25 mouse cellular contexts compared by ENCODE assay signal in the genomic region with DNA sequence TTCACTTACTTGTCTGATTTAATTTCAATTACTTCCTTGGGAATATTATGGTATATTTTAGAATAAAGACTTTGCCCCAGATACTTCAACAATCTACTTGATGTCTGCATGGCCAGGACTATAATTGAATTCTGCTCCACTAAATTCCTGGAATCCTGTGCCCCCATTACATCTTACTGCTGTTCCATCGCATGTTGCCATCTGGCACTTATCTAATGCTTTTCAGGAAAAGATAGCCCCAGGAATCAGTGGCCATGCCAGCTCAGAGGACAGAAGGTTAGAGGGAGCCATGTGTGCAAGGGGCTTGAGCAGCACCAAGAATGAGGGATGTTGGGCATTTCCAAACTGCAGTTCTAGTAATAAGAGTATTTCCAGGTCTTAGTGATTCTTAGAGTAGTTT. TPM values are rescaled to one million over a fixed set of nuclear protein-coding genes. Genes with fewer than 3 reads are reported as not detected.
DNase-seq lines count a peak whose midpoint lies in the region; ATAC-seq lines count a peak whose summit lies in the region.
"Had no signal": no experiment of that assay in that cellular context is flagged by ENCODE, and none has a peak within 500 bp of the region (broad histone marks: within the 10 kb centered on the region; RNA-seq: fewer than 3 reads in every experiment).

No protein-coding gene starts in this region.

- no peak overlapping the region for H3K4me3 ChIP-seq in hindbrain, embryonic 16.5 days (ENCODE audit: low read length)
- H3K4me3 ChIP-seq in hindbrain, embryonic 13.5 days, result no peak overlapping the region
- H3K4me3 ChIP-seq: embryonic facial prominence, embryonic 10.5 days; heart, embryonic 10.5 days; limb, embryonic 13.5 days; liver, embryonic 12.5 days; midbrain, embryonic 12.5 days had no signal

- no peaks in the 10 kb centered on the region for H3K36me3 ChIP-seq in hindbrain, embryonic 16.5 days (ENCODE audit: control insufficient read depth, insufficient read depth, low read length)
- H3K36me3 ChIP-seq in hindbrain, embryonic 13.5 days, result no peaks in the 10 kb centered on the region
- H3K36me3 ChIP-seq: embryonic facial prominence, embryonic 10.5 days; heart, embryonic 10.5 days; limb, embryonic 13.5 days; liver, embryonic 12.5 days; midbrain, embryonic 12.5 days had no signal

- 68% methylated on average over 1 of the region's 1 CpGs for WGBS in hindbrain, embryonic 16.5 days
- 55% methylated on average over 1 of the region's 1 CpGs for WGBS in hindbrain, embryonic 13.5 days

- no peaks in the 10 kb centered on the region for H3K27me3 ChIP-seq in hindbrain, embryonic 16.5 days (replicated peaks; ENCODE audit: control insufficient read depth, insufficient read depth, low read length)
- H3K27me3 ChIP-seq in hindbrain, embryonic 13.5 days, result no peaks in the 10 kb centered on the region
- H3K27me3 ChIP-seq: limb, embryonic 13.5 days; liver, embryonic 12.5 days; midbrain, embryonic 12.5 days; Patski had no signal

- H3K9me3 ChIP-seq in hindbrain, embryonic 16.5 days (ENCODE audit: control insufficient read depth, low read length), result no peaks in the 10 kb centered on the region
- H3K9me3 ChIP-seq in hindbrain, embryonic 13.5 days, result no peaks in the 10 kb centered on the region
- H3K9me3 ChIP-seq: embryonic facial prominence, embryonic 10.5 days; heart, embryonic 10.5 days; limb, embryonic 13.5 days; liver, embryonic 12.5 days; midbrain, embryonic 12.5 days had no signal

- ATAC-seq in hindbrain, embryonic 16.5 days, result peak; percentile 60; the same call in 1 of the 2 replicates
- no peak for ATAC-seq in hindbrain, embryonic 13.5 days (ENCODE audit: low FRiP score)
- ATAC-seq in cerebellum, adult (ENCODE audit: insufficient number of reproducible peaks, low FRiP score, low TSS enrichment), result peak; percentile 74
- ATAC-seq in megakaryocyte progenitor cell, adult 5-6 weeks (replicated peaks; ENCODE audit: poor library complexity), result no peak
- ATAC-seq: forebrain, postnatal 0 days; liver, embryonic 12.5 days; Patski had no signal

- H3K9ac ChIP-seq in hindbrain, embryonic 16.5 days (ENCODE audit: low read depth, low read length), result no peak overlapping the region
- no peak overlapping the region for H3K9ac ChIP-seq in hindbrain, embryonic 13.5 days
- H3K9ac ChIP-seq: forebrain, postnatal 0 days; limb, embryonic 13.5 days; liver, embryonic 12.5 days; midbrain, embryonic 12.5 days had no signal

- no peak overlapping the region for H3K27ac ChIP-seq in hindbrain, embryonic 16.5 days (ENCODE audit: low read depth, low read length)
- no peak overlapping the region for H3K27ac ChIP-seq in hindbrain, embryonic 13.5 days
- H3K27ac ChIP-seq: embryonic facial prominence, embryonic 10.5 days; heart, embryonic 10.5 days; limb, embryonic 13.5 days; liver, embryonic 12.5 days; midbrain, embryonic 12.5 days had no signal

- H3K4me2 ChIP-seq in hindbrain, embryonic 16.5 days (ENCODE audit: low read length), result no peak overlapping the region
- H3K4me2 ChIP-seq in hindbrain, embryonic 13.5 days, result no peak overlapping the region
- H3K4me2 ChIP-seq: limb, embryonic 13.5 days; liver, embryonic 12.5 days; midbrain, embryonic 12.5 days had no signal

- no peaks in the 10 kb centered on the region for H3K4me1 ChIP-seq in hindbrain, embryonic 16.5 days (ENCODE audit: control insufficient read depth, insufficient read depth, low read depth, low read length)
- H3K4me1 ChIP-seq in hindbrain, embryonic 13.5 days (replicated peaks), result no peaks in the 10 kb centered on the region
- H3K4me1 ChIP-seq: embryonic facial prominence, embryonic 10.5 days; heart, embryonic 10.5 days; limb, embryonic 13.5 days; liver, embryonic 12.5 days; midbrain, embryonic 12.5 days had no signal

- peak; percentile 62 for DNase-seq in cerebellum, adult 9-10 months
- DNase-seq in retina, embryonic 14.5 days (ENCODE audit: low spot score), result peak; percentile 56
- no peak for DNase-seq in embryo, embryonic 10 days (ENCODE audit: low spot score)
- DNase-seq: adrenal gland, postnatal 36 days; forebrain, postnatal 0 days; kidney, adult 2 months; kidney, postnatal 14 days; layer of hippocampus, postnatal 36 days; lung, adult 2 months; lung, postnatal 14 days; right cerebral cortex, postnatal 25 days; spleen, adult 18-20 months had no signal

RNA-seq across cellular contexts. Expression of a gene that starts 14.3 kb away (rescaled TPM):
- polyA plus RNA-seq in hindbrain, embryonic 16.5 days (2015; fragmentation: Nextera tagmentation; extraction: Ambion mirVana), result 37.3 and 41.3 TPM in 2 replicates
- polyA plus RNA-seq in hindbrain, embryonic 13.5 days (2015; fragmentation: Nextera tagmentation; extraction: Ambion mirVana), result 7.6 and 8.1 TPM in 2 replicates
- total RNA-seq in megakaryocyte progenitor cell, adult 5-6 weeks (2015), result not detected in 2 replicates
- total RNA-seq in megakaryocyte progenitor cell, adult 5-6 weeks (2017), result not detected in 2 replicates
- total RNA-seq: common myeloid progenitor, adult 5-6 weeks; ES-E14; hematopoietic stem cell, adult 5-6 weeks had no signal
- polyA plus RNA-seq: Patski had no signal

Comparison
In these comparisons a context has a peak if more than half of its experiments do, and no peak if none do; other contexts are left out.
1. ATAC-seq: peak in hindbrain, embryonic 16.5 days (single experiment) and cerebellum, adult (single experiment); none in hindbrain, embryonic 13.5 days (single experiment) and megakaryocyte progenitor cell, adult 5-6 weeks (single experiment).